Comparison of ENCODE assay signal across 26 mouse cellular contexts in the genomic region with DNA sequence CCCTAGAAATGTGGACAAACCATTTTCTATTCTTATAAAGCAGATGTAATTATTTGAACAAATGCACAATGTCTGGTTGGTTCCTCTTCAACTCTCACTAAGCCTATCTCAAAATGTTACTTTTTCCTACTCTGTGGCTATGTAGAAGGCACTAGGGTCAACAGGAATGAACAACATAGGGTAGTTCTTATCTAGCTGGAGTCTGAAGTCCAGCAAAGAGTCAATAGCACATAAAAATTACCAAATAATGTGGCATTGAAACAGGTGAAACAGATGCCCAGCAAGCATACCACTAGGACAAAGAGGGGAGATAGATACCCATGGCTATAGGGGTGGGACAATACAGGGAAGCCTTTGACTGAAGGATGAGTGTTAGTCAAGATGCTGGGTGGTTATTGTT. TPM values are rescaled to one million over a fixed set of nuclear protein-coding genes. Genes with fewer than 3 reads are reported as not detected.
A peak's percentile ranks its signal among the peaks of the same experiment; 100 is the strongest.
DNase-seq lines count a peak whose midpoint lies in the region; ATAC-seq and TF ChIP-seq lines count a peak whose summit lies in the region.
"Had no signal": no experiment of that assay in that cellular context is flagged by ENCODE, and none has a peak within 500 bp of the region (broad histone marks: within the 10 kb centered on the region; RNA-seq: fewer than 3 reads in every experiment).

No protein-coding gene starts in this region.

- H3K4me2 ChIP-seq in liver, embryonic 12.5 days: peak overlapping the region; percentile 89; the same call in 1 of the 2 replicates
- peak overlapping the region; percentile 89 for H3K4me2 ChIP-seq in liver, postnatal 0 days (ENCODE audit: low read depth, low read length)
- H3K4me2 ChIP-seq: embryonic facial prominence, embryonic 12.5 days; hindbrain, embryonic 13.5 days; midbrain, embryonic 11.5 days had no signal

- H3K27ac ChIP-seq in cerebellum, adult 2 months (ENCODE audit: insufficient read depth, low read length): peak overlapping the region; percentile 61; the same call in 1 of the 2 replicates
- H3K27ac ChIP-seq in liver, embryonic 12.5 days: no peak overlapping the region
- peak overlapping the region; percentile 87 for H3K27ac ChIP-seq in liver, postnatal 0 days (ENCODE audit: low read depth)
- H3K27ac ChIP-seq in kidney, adult 2 months (ENCODE audit: insufficient read depth, low read depth, low read length): no peak overlapping the region
- H3K27ac ChIP-seq: embryonic facial prominence, embryonic 12.5 days; hindbrain, embryonic 13.5 days; lung, embryonic 15.5 days; neural tube, embryonic 12.5 days had no signal

- no peak for TF ChIP-seq POLR2A in cerebellum, adult 2 months (IDR thresholded peaks at IDR 0.05; ENCODE audit: borderline replicate concordance, insufficient read depth, low read length)
- no peak for TF ChIP-seq POLR2A in kidney, adult 2 months (IDR thresholded peaks at IDR 0.05; ENCODE audit: low read depth, low read length)

- no peak overlapping the region for H3K9ac ChIP-seq in liver, embryonic 12.5 days
- H3K9ac ChIP-seq in liver, postnatal 0 days (replicated peaks): no peak overlapping the region
- H3K9ac ChIP-seq: embryonic facial prominence, embryonic 12.5 days; hindbrain, embryonic 13.5 days; lung, embryonic 15.5 days; neural tube, embryonic 12.5 days had no signal

- H3K9me3 ChIP-seq in liver, embryonic 12.5 days (replicated peaks): no peaks in the 10 kb centered on the region
- no peaks in the 10 kb centered on the region for H3K9me3 ChIP-seq in liver, postnatal 0 days (ENCODE audit: low read length)
- H3K9me3 ChIP-seq: embryonic facial prominence, embryonic 12.5 days; G1E; lung, embryonic 15.5 days had no signal

- TF ChIP-seq CTCF in cerebellum, adult 2 months (IDR thresholded peaks at IDR 0.05; ENCODE audit: borderline replicate concordance, insufficient read depth, low read depth, low read length): no peak
- no peak for TF ChIP-seq CTCF in liver, postnatal 0 days (IDR thresholded peaks at IDR 0.05; ENCODE audit: low read depth)
- TF ChIP-seq CTCF in kidney, adult 2 months (conservative IDR thresholded peaks at IDR 0.05; ENCODE audit: insufficient read depth, insufficient read length, low read depth, low read length): no peak

- no peaks in the 10 kb centered on the region for H3K36me3 ChIP-seq in liver, embryonic 12.5 days
- no peaks in the 10 kb centered on the region for H3K36me3 ChIP-seq in liver, postnatal 0 days (replicated peaks; ENCODE audit: insufficient read depth, low read length)
- no peaks in the 10 kb centered on the region for H3K36me3 ChIP-seq in kidney, adult 2 months (ENCODE audit: control insufficient read depth, insufficient read depth, low read length)
- H3K36me3 ChIP-seq: embryonic facial prominence, embryonic 12.5 days; lung, embryonic 15.5 days; neural tube, embryonic 12.5 days had no signal

- no peak for ATAC-seq in cerebellum, adult (ENCODE audit: insufficient number of reproducible peaks, low FRiP score, low TSS enrichment)
- no peak for ATAC-seq in liver, embryonic 12.5 days
- ATAC-seq in liver, postnatal 0 days: peak; percentile 66
- ATAC-seq in erythroblast, adult 5-6 weeks (replicated peaks; ENCODE audit: low FRiP score, poor library complexity, severe bottlenecking): no peak
- ATAC-seq: forebrain, embryonic 16.5 days; midbrain, embryonic 16.5 days had no signal

- peaks cover 9% of the 10 kb centered on the region; the same call in 1 of the 2 replicates for H3K4me1 ChIP-seq in cerebellum, adult 2 months (ENCODE audit: control insufficient read depth, insufficient read depth, low read length)
- H3K4me1 ChIP-seq in liver, embryonic 12.5 days: peaks cover 7% of the 10 kb centered on the region; the same call in 1 of the 2 replicates
- H3K4me1 ChIP-seq in liver, postnatal 0 days (ENCODE audit: insufficient read depth): peaks cover 5% of the 10 kb centered on the region; the same call in 1 of the 2 replicates
- peaks cover 18% of the 10 kb centered on the region; the same call in 1 of the 2 replicates for H3K4me1 ChIP-seq in kidney, adult 2 months (ENCODE audit: control insufficient read depth, insufficient read depth, low read length)
- H3K4me1 ChIP-seq: embryonic facial prominence, embryonic 12.5 days had no signal

- TF ChIP-seq EP300 in liver, postnatal 0 days (IDR thresholded peaks at IDR 0.05; ENCODE audit: low read depth): peak; percentile 44

- H3K27me3 ChIP-seq in cerebellum, adult 2 months (ENCODE audit: control insufficient read depth, insufficient read depth, low read length): no peaks in the 10 kb centered on the region
- H3K27me3 ChIP-seq in liver, embryonic 12.5 days (replicated peaks): no peaks in the 10 kb centered on the region; the same call in 1 of the 2 replicates
- no peaks in the 10 kb centered on the region for H3K27me3 ChIP-seq in liver, postnatal 0 days (ENCODE audit: insufficient read depth, low read length)
- no peaks in the 10 kb centered on the region for H3K27me3 ChIP-seq in kidney, adult 2 months (replicated peaks; ENCODE audit: control insufficient read depth, insufficient read depth, low read length)
- H3K27me3 ChIP-seq: embryonic facial prominence, embryonic 12.5 days; lung, embryonic 15.5 days had no signal

- H3K4me3 ChIP-seq in cerebellum, adult 2 months (replicated peaks; ENCODE audit: insufficient read depth, low read depth, low read length): no peak overlapping the region
- H3K4me3 ChIP-seq in liver, embryonic 12.5 days: no peak overlapping the region
- no peak overlapping the region for H3K4me3 ChIP-seq in liver, postnatal 0 days (ENCODE audit: low read depth, low read length)
- H3K4me3 ChIP-seq in kidney, adult 2 months (ENCODE audit: insufficient read depth, low read depth, low read length): no peak overlapping the region
- H3K4me3 ChIP-seq: embryonic facial prominence, embryonic 12.5 days; hindbrain, embryonic 13.5 days; lung, embryonic 15.5 days; neural tube, embryonic 12.5 days had no signal

- peak in 1 of 2 experiments; percentile 5 for DNase-seq in cerebellum, adult 2 months
- DNase-seq in liver: no peak
- DNase-seq in liver, postnatal 0 days: no peak
- no peak for DNase-seq in kidney, adult 2 months
- DNase-seq in c-Kit-positive CD71-positive TER-119-positive erythroid progenitor cells, embryonic 14.5 days (ENCODE audit: low spot score): no peak
- DNase-seq: adrenal gland, adult 8-10 months; cerebellum, adult 11 months; cerebellum, adult 9-11 months; embryo, embryonic 11 days; gastrocnemius, postnatal 14 days; heart, postnatal 36 days; kidney, adult 8-10 months; kidney, postnatal 10 days; left cerebral cortex, postnatal 4 days; right cerebral cortex, adult 18-20 months had no signal

RNA-seq across cellular contexts. Expression of a gene that starts 2.3 kb away (rescaled TPM):
- polyA plus RNA-seq in cerebellum, adult 2 months (2012; rRNA removed): 137 and 143 TPM in 2 replicates
- polyA plus RNA-seq in liver, embryonic 12.5 days (2016; fragmentation: Nextera tagmentation; extraction: Ambion mirVana): 14.3 and 16.1 TPM in 2 replicates
- 74.0 and 78.4 TPM in 2 replicates for polyA plus RNA-seq in liver, postnatal 0 days (2015; fragmentation: Nextera tagmentation; extraction: Ambion mirVana)
- total RNA-seq in erythroblast, adult 5-6 weeks (2015; ENCODE audit: low replicate concordance): 2.5 and 4.6 TPM in 2 replicates
- 3.6 TPM in 1 of 2 replicates, not detected in the other for total RNA-seq in erythroblast, adult 5-6 weeks (2017; ENCODE audit: low replicate concordance)
- 251 and 255 TPM in 2 replicates for polyA plus RNA-seq in kidney, adult 2 months (2012; rRNA removed)

Comparison
In these comparisons a context has a peak if more than half of its experiments do, and no peak if none do; other contexts are left out.
1. H3K27ac ChIP-seq: peak in cerebellum, adult 2 months (single experiment) and liver, postnatal 0 days (single experiment); none in liver, embryonic 12.5 days (single experiment) and kidney, adult 2 months (single experiment).